Mouse (Mus musculus): ENCODE results near the gene Hspa14.

Gene Hspa14

GRCm38 (mm10) chr2:3449431-3449830, 63.2 kb downstream of the Hspa14 start:
- in situ Hi-C loops (cut with MboI; ENCODE audit: low pct_unique_long_range_greater_than_20kb in 1 of 2, low sequenced_read_pairs in 2 of 2, unreplicated experiment in 1 of 2): no loop called here

- in situ Hi-C loops (cut with MboI; ENCODE audit: low pct_unique_long_range_greater_than_20kb in 1 of 2, low sequenced_read_pairs in 2 of 2, unreplicated experiment in 1 of 2): no loop called here
These were observed 66.6 kb downstream of the Hspa14 start for GRCm38 (mm10) chr2:3445984-3446383.

GRCm38 (mm10) chr2:3444206-3444605, 68.4 kb downstream of the Hspa14 start:
- in situ Hi-C loops (cut with MboI; ENCODE audit: low pct_unique_long_range_greater_than_20kb in 1 of 2, low sequenced_read_pairs in 2 of 2, unreplicated experiment in 1 of 2): no loop called here

Measured in mouse embryonic stem cell (cell line).